Mouse (Mus musculus) liver, adult 2 months (tissue): ENCODE results near the gene Elp5.

Experiments
- CTCF ChIP-seq: fragments of 200-500 bp; IDR thresholded peaks from 2 replicates; pipeline ENCODE4 v1.5.1; 2011; ENCODE audit warnings: low read depth, low read length, control low read depth
- POLR2A ChIP-seq: fragments of 200-500 bp; IDR thresholded peaks from 2 replicates; pipeline ENCODE4 v1.6.1; 2011; ENCODE audit warnings: low read length, control low read depth; ENCODE audit not compliant: insufficient read depth; ENCODE audit errors: extremely low read depth

GRCm38 (mm10) chr11:70030651-70031320 is 48.5 kb upstream of the Elp5 start:
- TF ChIP-seq CTCF = no peak
- no peak for TF ChIP-seq POLR2A
